Comparison of ENCODE assay signal across 13 mouse cellular contexts in genomic region chr9:78096376-78096775, GRCm38 (mm10). TPM values are rescaled to one million over a fixed set of nuclear protein-coding genes. Genes with fewer than 3 reads are reported as not detected.
DNase-seq lines count a peak whose midpoint lies in the region; ATAC-seq and TF ChIP-seq lines count a peak whose summit lies in the region.
"Had no signal": no experiment of that assay in that cellular context is flagged by ENCODE, and none has a peak within 500 bp of the region (broad histone marks: within the 10 kb centered on the region; RNA-seq: fewer than 3 reads in every experiment).

No protein-coding gene starts in this region.

- no peaks in the 10 kb centered on the region for H3K4me1 ChIP-seq in embryonic facial prominence, embryonic 11.5 days (ENCODE audit: control insufficient read depth, insufficient read depth, low read length)
- H3K4me1 ChIP-seq in embryonic facial prominence, embryonic 10.5 days: no peaks in the 10 kb centered on the region
- H3K4me1 ChIP-seq in lung, embryonic 14.5 days (ENCODE audit: insufficient read depth): no peaks in the 10 kb centered on the region
- H3K4me1 ChIP-seq in small intestine, adult 2 months (ENCODE audit: control insufficient read depth, insufficient read depth, insufficient read length, low read length): peaks cover 2% of the 10 kb centered on the region; the same call in 1 of the 2 replicates

- H3K36me3 ChIP-seq in embryonic facial prominence, embryonic 11.5 days (replicated peaks; ENCODE audit: control insufficient read depth, insufficient read depth, low read depth, low read length): peaks cover 4% of the 10 kb centered on the region
- H3K36me3 ChIP-seq in embryonic facial prominence, embryonic 10.5 days (replicated peaks): peaks cover 79% of the 10 kb centered on the region
- peaks cover 76% of the 10 kb centered on the region for H3K36me3 ChIP-seq in lung, embryonic 14.5 days (ENCODE audit: insufficient read depth)
- H3K36me3 ChIP-seq in small intestine, adult 2 months (ENCODE audit: control insufficient read depth, insufficient read depth, low read length): peaks cover 63% of the 10 kb centered on the region

- H3K27ac ChIP-seq in embryonic facial prominence, embryonic 11.5 days (replicated peaks; ENCODE audit: low read depth, low read length): no peak overlapping the region
- H3K27ac ChIP-seq in embryonic facial prominence, embryonic 10.5 days (replicated peaks): no peak overlapping the region
- no peak overlapping the region for H3K27ac ChIP-seq in lung, embryonic 14.5 days (ENCODE audit: low read depth)
- H3K27ac ChIP-seq in small intestine, adult 2 months (ENCODE audit: insufficient read depth, low read depth, low read length): no peak overlapping the region
- H3K27ac ChIP-seq: hindbrain, embryonic 14.5 days had no signal

- no peak for TF ChIP-seq POLR2A in small intestine, adult 2 months (IDR thresholded peaks at IDR 0.05; ENCODE audit: low read depth, low read length)

- no peak overlapping the region for H3K4me3 ChIP-seq in embryonic facial prominence, embryonic 11.5 days (ENCODE audit: low read depth, low read length)
- no peak overlapping the region for H3K4me3 ChIP-seq in embryonic facial prominence, embryonic 10.5 days
- H3K4me3 ChIP-seq in lung, embryonic 14.5 days (ENCODE audit: low read depth, low read length): no peak overlapping the region
- no peak overlapping the region for H3K4me3 ChIP-seq in small intestine, adult 2 months (ENCODE audit: low read depth, low read length)

- peak; percentile 6 for DNase-seq in embryonic facial prominence, embryonic 11.5 days (ENCODE audit: low spot score)
- no peak for DNase-seq in embryonic facial prominence, embryonic 10.5 days (ENCODE audit: low spot score)
- DNase-seq in lung, embryonic 14.5 days: no peak
- no peak for DNase-seq in lung, postnatal 4 days
- peak; percentile 25 for DNase-seq in T-cell, adult 2 months (ENCODE audit: low spot score)
- no peak for DNase-seq in adrenal gland, postnatal 36 days
- DNase-seq: cerebellum, postnatal 25 days had no signal

- WGBS in embryonic facial prominence, embryonic 11.5 days: 93% methylated on average over 6 of the region's 6 CpGs
- WGBS in embryonic facial prominence, embryonic 10.5 days: 97% methylated on average over 6 of the region's 6 CpGs
- WGBS in lung, embryonic 14.5 days: 98% methylated on average over 6 of the region's 6 CpGs
- WGBS in small intestine, adult 2 months: 91% methylated on average over 6 of the region's 6 CpGs

- no peaks in the 10 kb centered on the region for H3K9me3 ChIP-seq in embryonic facial prominence, embryonic 11.5 days (replicated peaks; ENCODE audit: control insufficient read depth, low read length)
- H3K9me3 ChIP-seq in embryonic facial prominence, embryonic 10.5 days: peaks cover 7% of the 10 kb centered on the region; the same call in 1 of the 2 replicates
- no peaks in the 10 kb centered on the region; the same call in 1 of the 2 replicates for H3K9me3 ChIP-seq in lung, embryonic 14.5 days (ENCODE audit: low read depth, low read length)

- no peak for ATAC-seq in embryonic facial prominence, embryonic 11.5 days (replicated peaks; ENCODE audit: insufficient number of reproducible peaks, low FRiP score, low TSS enrichment, low read depth)
- no peak for ATAC-seq in lung, embryonic 14.5 days (ENCODE audit: insufficient read depth)
- ATAC-seq in frontal cortex, adult (ENCODE audit: low TSS enrichment): no peak

- no peak overlapping the region for H3K9ac ChIP-seq in embryonic facial prominence, embryonic 11.5 days (replicated peaks; ENCODE audit: low read length)
- H3K9ac ChIP-seq in lung, embryonic 14.5 days: no peak overlapping the region
- H3K9ac ChIP-seq: hindbrain, embryonic 14.5 days had no signal

- H3K4me2 ChIP-seq in embryonic facial prominence, embryonic 11.5 days (ENCODE audit: low read depth, low read length): no peak overlapping the region
- no peak overlapping the region for H3K4me2 ChIP-seq in lung, embryonic 14.5 days
- H3K4me2 ChIP-seq: hindbrain, embryonic 14.5 days had no signal

- H3K27me3 ChIP-seq in embryonic facial prominence, embryonic 11.5 days (ENCODE audit: control insufficient read depth, insufficient read depth, low read length): no peaks in the 10 kb centered on the region
- no peaks in the 10 kb centered on the region for H3K27me3 ChIP-seq in embryonic facial prominence, embryonic 10.5 days (replicated peaks; ENCODE audit: low read depth, poor library complexity, severe bottlenecking)
- no peaks in the 10 kb centered on the region for H3K27me3 ChIP-seq in lung, embryonic 14.5 days (ENCODE audit: insufficient read depth, low read length)
- H3K27me3 ChIP-seq in small intestine, adult 2 months (ENCODE audit: control insufficient read depth, insufficient read depth, low read length): no peaks in the 10 kb centered on the region

- TF ChIP-seq CTCF in lung, embryonic 14.5 days (IDR thresholded peaks at IDR 0.05; ENCODE audit: low read depth): peak; percentile 36
- TF ChIP-seq CTCF in small intestine, adult 2 months (IDR thresholded peaks at IDR 0.05; ENCODE audit: extremely low read depth, insufficient read length, insufficient replicate concordance, low read depth, low read length): peak; percentile 51; the same call in 1 of the 2 replicates

RNA-seq across cellular contexts. Expression of gene Fbxo9, which starts 12.5 kb away (rescaled TPM):
- 37.3 and 37.4 TPM in 2 replicates for polyA plus RNA-seq in embryonic facial prominence, embryonic 11.5 days (2014; fragmentation: Nextera tagmentation; extraction: Ambion mirVana)
- polyA plus RNA-seq in embryonic facial prominence, embryonic 10.5 days (2016; fragmentation: Nextera tagmentation; extraction: Ambion mirVana): 22.9 and 24.7 TPM in 2 replicates
- 40.5 and 41.8 TPM in 2 replicates for polyA plus RNA-seq in lung, embryonic 14.5 days (2014; fragmentation: Nextera tagmentation; extraction: Ambion mirVana)
- polyA plus RNA-seq in small intestine, adult 2 months (2012; rRNA removed): 54.1 and 74.3 TPM in 2 replicates
- total RNA-seq in adrenal gland, postnatal 36 days (2021): 100 to 1,000 TPM in 1 of 2 experiments, 10 to 100 TPM in 1; 77.1 to 101 TPM

RNA-seq across cellular contexts. Expression of gene Ick, which starts 12.6 kb away (rescaled TPM):
- 33.4 and 35.2 TPM in 2 replicates for polyA plus RNA-seq in embryonic facial prominence, embryonic 11.5 days (2014; fragmentation: Nextera tagmentation; extraction: Ambion mirVana)
- 38.1 and 40.6 TPM in 2 replicates for polyA plus RNA-seq in embryonic facial prominence, embryonic 10.5 days (2016; fragmentation: Nextera tagmentation; extraction: Ambion mirVana)
- 22.9 and 23.2 TPM in 2 replicates for polyA plus RNA-seq in lung, embryonic 14.5 days (2014; fragmentation: Nextera tagmentation; extraction: Ambion mirVana)
- 8.4 and 19.8 TPM in 2 replicates for polyA plus RNA-seq in small intestine, adult 2 months (2012; rRNA removed)
- 10 to 100 TPM; 17.5 to 20.4 TPM for total RNA-seq in adrenal gland, postnatal 36 days (2021)

RNA-seq across cellular contexts. Expression of gene Gcm1, which starts 44.7 kb away (rescaled TPM):
- not detected in 2 replicates for polyA plus RNA-seq in embryonic facial prominence, embryonic 11.5 days (2014; fragmentation: Nextera tagmentation; extraction: Ambion mirVana)
- polyA plus RNA-seq in embryonic facial prominence, embryonic 10.5 days (2016; fragmentation: Nextera tagmentation; extraction: Ambion mirVana): 0.09 TPM in 1 of 2 replicates, not detected in the other
- 0.38 and 0.47 TPM in 2 replicates for polyA plus RNA-seq in lung, embryonic 14.5 days (2014; fragmentation: Nextera tagmentation; extraction: Ambion mirVana)
- polyA plus RNA-seq in small intestine, adult 2 months (2012; rRNA removed): not detected in 2 replicates
- not detected for total RNA-seq in adrenal gland, postnatal 36 days (2021)
- total RNA-seq: left cerebral cortex, postnatal 36 days had no signal
- polyA plus RNA-seq: gonadal fat pad, adult 2 months; hindbrain, embryonic 14.5 days; neural tube, embryonic 11.5 days had no signal

Comparison
In these comparisons a context has a peak if more than half of its experiments do, and no peak if none do; other contexts are left out.
1. DNase-seq: peak in embryonic facial prominence, embryonic 11.5 days (single experiment) and T-cell, adult 2 months (single experiment); none in embryonic facial prominence, embryonic 10.5 days (single experiment), lung, embryonic 14.5 days (single experiment), lung, postnatal 4 days (0 of 2) and adrenal gland, postnatal 36 days (0 of 2).